Mouse (Mus musculus) erythroblast, embryonic 14.5 days (primary cell): ENCODE data around the gene Pofut1. TPM values are rescaled to one million over a fixed set of nuclear protein-coding genes. Genes with fewer than 3 reads are reported as not detected.

Source experiments
- H3K27me3 ChIP-seq: 2 replicates; pipeline ENCODE4 v1.6.1; 2012; ENCODE audit warnings: inconsistent platforms; ENCODE audit not compliant: control insufficient read depth
- H3K36me3 ChIP-seq: 2 replicates; pipeline ENCODE4 v1.6.1; 2012; ENCODE audit warnings: mild to moderate bottlenecking, inconsistent platforms; ENCODE audit not compliant: control insufficient read depth
- H3K4me1 ChIP-seq: 2 replicates; pipeline ENCODE4 v1.6.1; 2012; ENCODE audit warnings: inconsistent platforms; ENCODE audit not compliant: control insufficient read depth
- H3K4me3 ChIP-seq: replicated peaks from 2 replicates; pipeline ENCODE3; 2012; ENCODE audit warnings: moderate library complexity, mild to moderate bottlenecking, inconsistent platforms
- H3K9me3 ChIP-seq: 2 replicates; pipeline ENCODE4 v1.6.1; 2012; ENCODE audit warnings: low read length, inconsistent platforms, mixed read lengths; ENCODE audit not compliant: control insufficient read depth
- GATA1 ChIP-seq: IDR thresholded peaks from 2 replicates; pipeline ENCODE4 v1.6.1; 2012; ENCODE audit warnings: low read length, inconsistent platforms, mixed read lengths
- TAL1 ChIP-seq: IDR thresholded peaks from 3 replicates; pipeline ENCODE4 v1.6.1; 2012; ENCODE audit warnings: low read length, inconsistent platforms, mixed read lengths
- polyA plus RNA-seq: library from polyadenylated mRNA; stranded (reverse); fragments of >175 nt; gene quantifications from 2 replicates; pipeline ENCODE4 v1.2.3, GENCODE M21; 2012

The Pofut1 gene
- polyA plus RNA-seq = 0.58 and 0.97 TPM in 2 replicates

DNA sequence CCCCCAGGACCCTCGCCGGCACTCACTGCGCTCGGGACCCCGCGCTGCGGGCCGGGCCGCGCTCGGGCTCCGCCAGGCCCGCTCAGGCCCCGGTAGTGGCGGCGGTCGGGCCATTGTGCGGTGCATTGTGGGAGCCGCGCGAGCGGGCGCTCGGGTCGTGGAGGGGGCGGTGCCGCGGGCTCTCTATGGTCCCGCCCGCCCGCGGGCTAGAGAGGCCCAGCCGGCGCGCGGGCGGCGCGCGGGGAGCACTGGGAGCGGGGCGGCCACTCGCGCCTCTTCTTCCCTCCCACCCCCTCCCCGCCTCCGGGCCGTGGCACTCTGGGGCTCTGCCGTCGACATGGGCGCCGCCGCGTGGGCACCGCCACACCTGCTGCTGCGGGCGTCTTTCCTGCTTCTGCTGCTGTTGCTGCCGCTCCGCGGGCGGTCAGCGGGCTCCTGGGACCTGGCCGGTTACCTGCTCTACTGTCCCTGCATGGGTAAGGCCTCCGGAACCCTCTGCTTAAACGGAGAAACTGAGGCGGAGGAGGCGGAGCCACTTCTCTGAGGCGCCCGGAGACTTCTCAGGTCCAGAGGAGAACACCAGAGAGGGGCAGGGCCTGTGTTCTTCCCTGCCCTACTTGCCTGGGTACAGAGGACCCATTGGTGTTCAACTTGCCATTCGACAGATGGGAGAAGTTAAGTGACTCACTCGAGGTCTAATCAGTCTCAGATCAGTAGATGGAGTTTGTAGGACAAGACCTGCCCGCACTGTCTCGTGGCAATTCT, at the start of gene Pofut1, which contains the start of gene Plagl2:
TSS of gene Pofut1 (plus strand) at position 284 of the 765 bp plus-strand sequence.
TSS of gene Plagl2 (minus strand) at position 177 of the 765 bp plus-strand sequence.
- TF ChIP-seq TAL1 (no peak), GATA1 (no peak)
- peaks cover 70% of the 10 kb centered on the region for H3K4me1 ChIP-seq

DNA sequence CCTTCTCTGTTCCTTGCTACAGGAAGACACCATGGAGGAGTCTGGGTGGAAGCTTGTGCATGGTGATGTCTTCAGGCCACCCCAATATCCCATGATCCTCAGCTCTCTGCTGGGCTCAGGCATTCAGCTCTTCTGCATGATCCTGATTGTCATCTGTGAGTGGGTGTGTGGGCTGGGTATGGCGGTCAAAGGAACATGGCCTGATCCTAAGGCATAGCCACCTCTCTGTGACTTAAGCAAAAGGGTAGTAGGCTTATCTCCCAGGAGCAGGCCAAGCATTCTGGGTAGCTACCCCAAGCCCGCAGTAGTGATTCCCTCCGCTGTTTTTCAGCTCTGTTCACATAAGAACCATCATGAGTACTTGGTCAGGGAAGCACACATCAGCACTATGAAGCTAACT, 47.1 kb upstream of the Pofut1 start:
- H3K4me3 ChIP-seq = no peak overlapping the region
- no peaks in the 10 kb centered on the region for H3K9me3 ChIP-seq
- no peaks in the 10 kb centered on the region for H3K27me3 ChIP-seq
- H3K36me3 ChIP-seq = peaks cover 89% of the 10 kb centered on the region
- H3K4me1 ChIP-seq = peaks cover 24% of the 10 kb centered on the region
- TF ChIP-seq GATA1 = no peak
- TF ChIP-seq TAL1 = no peak

More for the DNA sequence above, at the start of gene Pofut1, which contains the start of gene Plagl2:
- no peaks in the 10 kb centered on the region for H3K9me3 ChIP-seq
- H3K4me3 ChIP-seq = peak within 1 kb of the TSS; percentile 88
- H3K36me3 ChIP-seq = peaks cover 69% of the 10 kb centered on the region
- no peaks in the 10 kb centered on the region for H3K27me3 ChIP-seq

DNA sequence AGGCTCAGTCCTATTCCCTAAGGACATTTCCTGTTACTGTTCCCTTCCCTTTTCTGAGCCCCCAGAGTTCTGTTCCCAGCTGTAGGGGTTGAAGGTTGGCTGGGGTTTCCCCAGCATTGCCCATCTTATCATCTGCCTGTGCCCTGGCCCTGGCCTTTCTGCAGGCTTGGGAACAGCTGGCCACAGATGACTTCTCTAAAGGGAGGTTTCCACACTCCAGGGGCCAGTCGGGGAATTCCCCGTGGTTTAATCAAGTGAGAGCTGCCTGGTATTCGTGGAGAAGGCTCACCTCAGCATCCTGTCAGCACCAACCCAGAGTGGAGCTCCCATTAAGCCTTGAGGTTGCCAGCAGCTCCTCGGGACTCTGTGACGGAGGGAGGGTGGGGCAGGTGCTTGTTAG, 42.8 kb upstream of the Pofut1 start:
- H3K4me1 ChIP-seq = peaks cover 14% of the 10 kb centered on the region
- no peaks in the 10 kb centered on the region for H3K9me3 ChIP-seq
- no peaks in the 10 kb centered on the region for H3K27me3 ChIP-seq
- no peak overlapping the region for H3K4me3 ChIP-seq
- TF ChIP-seq GATA1 (no peak), TAL1 (no peak)
- H3K36me3 ChIP-seq = peaks cover 83% of the 10 kb centered on the region

DNA sequence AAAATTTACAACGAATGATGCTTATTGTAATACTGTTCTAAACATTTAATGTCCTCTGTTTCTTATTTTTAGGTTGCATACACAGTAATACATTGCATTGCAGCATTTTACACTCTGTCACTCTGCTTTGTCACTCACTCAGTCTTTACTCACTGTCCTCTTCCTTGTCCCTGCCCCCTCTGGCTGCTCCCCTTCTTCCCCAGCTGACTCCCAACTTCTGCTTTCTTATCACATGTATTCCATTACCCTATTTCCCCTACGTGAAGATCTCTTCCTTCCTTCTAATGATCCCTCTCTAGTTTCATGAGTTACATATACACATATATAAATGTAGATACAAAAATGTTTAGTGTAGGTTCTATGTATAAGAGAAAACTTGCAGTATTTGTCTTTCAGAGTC, 42.2 kb upstream of the Pofut1 start:
- TF ChIP-seq TAL1 (no peak), GATA1 (no peak)
- Histone ChIP-seq H3K4me1 (peaks cover 10% of the 10 kb centered on the region), H3K9me3 (no peaks in the 10 kb centered on the region), H3K27me3 (no peaks in the 10 kb centered on the region), H3K4me3 (no peak overlapping the region), H3K36me3 (peaks cover 85% of the 10 kb centered on the region)

DNA sequence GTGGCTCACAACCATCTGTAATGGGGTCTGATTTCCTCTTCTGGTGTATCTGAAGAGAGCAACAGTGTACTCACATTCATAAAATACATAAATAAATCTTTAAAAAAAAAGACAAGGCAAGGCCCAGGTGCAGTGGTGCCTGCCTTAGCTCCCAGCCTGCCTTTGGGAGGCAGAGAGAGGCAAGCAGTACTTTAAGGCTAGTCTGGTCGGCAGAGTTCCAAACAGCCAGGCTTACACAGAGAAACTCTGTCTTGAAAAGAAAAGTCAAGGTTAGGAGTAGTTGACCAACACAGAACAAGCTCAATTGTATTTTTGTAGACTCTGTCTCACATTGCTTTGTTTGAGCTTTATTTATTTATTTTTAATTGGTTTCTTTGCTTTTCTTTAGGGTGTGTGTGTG, 38.6 kb upstream of the Pofut1 start:
- Histone ChIP-seq H3K4me1 (peaks cover 3% of the 10 kb centered on the region), H3K9me3 (no peaks in the 10 kb centered on the region), H3K4me3 (no peak overlapping the region), H3K36me3 (peaks cover 88% of the 10 kb centered on the region), H3K27me3 (no peaks in the 10 kb centered on the region)
- TF ChIP-seq TAL1 (no peak), GATA1 (no peak)

DNA sequence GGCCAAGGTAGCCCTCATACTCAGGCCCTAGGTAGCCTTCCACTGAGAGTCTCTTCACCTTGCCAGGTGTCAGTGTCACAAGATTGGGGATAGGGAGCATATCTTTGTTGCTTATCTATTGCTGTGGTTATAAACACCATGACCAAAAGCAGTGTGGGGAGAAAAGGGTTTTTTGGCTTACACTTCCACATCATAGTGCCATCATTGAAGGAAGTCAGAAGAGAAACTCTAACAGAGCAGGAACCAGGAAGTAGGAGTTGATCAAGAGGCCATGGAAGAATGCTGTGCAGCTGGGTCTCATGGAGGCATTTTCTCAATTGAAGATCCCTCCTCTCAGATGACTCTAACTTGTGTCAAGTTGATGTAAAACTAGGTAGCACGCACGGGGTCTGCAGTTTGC, 33.2 kb upstream of the Pofut1 start:
- Histone ChIP-seq H3K4me1 (no peaks in the 10 kb centered on the region; the same call in 1 of the 2 replicates), H3K27me3 (no peaks in the 10 kb centered on the region), H3K9me3 (no peaks in the 10 kb centered on the region), H3K36me3 (peaks cover 66% of the 10 kb centered on the region), H3K4me3 (no peak overlapping the region)
- TF ChIP-seq TAL1 (no peak), GATA1 (no peak)

DNA sequence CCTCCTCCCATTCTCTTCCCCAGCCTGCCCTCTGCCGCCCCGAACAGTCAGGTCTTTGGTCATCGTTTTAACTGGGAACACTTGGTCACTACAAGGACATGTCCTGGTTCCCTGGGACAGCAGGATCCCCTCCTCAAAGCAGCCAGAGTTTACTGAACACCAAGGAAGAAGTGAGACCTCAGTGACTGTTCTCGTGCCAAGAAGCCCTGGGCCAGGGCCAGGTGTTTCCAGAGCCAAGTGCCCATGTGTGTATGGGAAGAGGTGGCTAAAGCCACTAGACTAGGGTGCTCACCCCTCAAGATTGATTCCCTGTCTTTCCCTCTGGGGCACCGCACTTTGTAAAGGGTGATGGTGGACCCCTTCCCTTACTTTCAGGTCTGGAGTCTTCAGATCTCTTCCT, 32.0 kb upstream of the Pofut1 start:
- TF ChIP-seq GATA1 = no peak
- no peak for TF ChIP-seq TAL1
- no peaks in the 10 kb centered on the region for H3K9me3 ChIP-seq
- H3K36me3 ChIP-seq = peaks cover 56% of the 10 kb centered on the region
- H3K27me3 ChIP-seq = no peaks in the 10 kb centered on the region
- H3K4me3 ChIP-seq = no peak overlapping the region
- peaks cover 7% of the 10 kb centered on the region for H3K4me1 ChIP-seq

DNA sequence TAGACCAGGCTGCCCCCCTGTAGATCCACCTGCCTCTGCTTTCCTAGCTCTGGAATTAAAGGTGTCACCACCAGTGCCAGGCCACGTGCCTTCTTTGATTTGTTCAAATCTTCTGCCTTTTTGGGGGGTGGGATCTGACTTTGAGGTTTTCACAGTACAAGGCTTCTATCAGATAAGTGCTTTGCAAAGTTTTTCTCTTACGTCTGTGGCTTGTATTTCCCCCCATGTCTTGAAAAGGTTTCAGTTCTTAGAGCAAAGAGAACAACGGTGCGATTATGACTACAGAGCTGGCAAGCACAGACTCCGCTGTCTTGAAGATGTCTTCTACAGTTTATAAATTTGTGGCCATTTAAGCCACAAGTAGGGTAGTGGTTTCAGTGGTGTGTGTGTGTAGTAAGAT, 29.9 kb upstream of the Pofut1 start:
- H3K9me3 ChIP-seq = no peaks in the 10 kb centered on the region
- peaks cover 22% of the 10 kb centered on the region for H3K4me1 ChIP-seq
- peaks cover 34% of the 10 kb centered on the region for H3K36me3 ChIP-seq
- TF ChIP-seq TAL1 (no peak), GATA1 (no peak)
- H3K27me3 ChIP-seq = no peaks in the 10 kb centered on the region
- H3K4me3 ChIP-seq = no peak overlapping the region

DNA sequence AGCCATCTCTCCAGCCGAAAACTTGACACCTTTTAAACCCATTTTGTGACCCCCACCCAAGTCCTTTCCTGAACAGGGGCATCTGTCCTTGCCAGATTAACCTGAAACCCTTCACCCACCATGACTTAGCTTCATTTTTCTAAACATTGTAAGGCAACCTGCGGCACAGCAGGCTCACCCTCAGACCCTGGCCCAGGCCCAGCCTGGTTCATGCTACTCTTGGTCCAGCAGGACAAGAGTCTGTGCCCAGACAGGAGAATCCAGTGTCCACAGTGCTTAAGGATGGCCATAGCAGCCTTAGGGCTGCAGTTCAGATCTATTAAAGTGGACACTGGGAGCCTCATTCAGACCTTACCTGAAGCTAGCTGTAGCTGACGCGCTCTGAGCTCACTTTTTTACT, 28.0 kb upstream of the Pofut1 start:
- Histone ChIP-seq H3K4me3 (no peak overlapping the region), H3K9me3 (no peaks in the 10 kb centered on the region), H3K27me3 (no peaks in the 10 kb centered on the region), H3K4me1 (peaks cover 26% of the 10 kb centered on the region), H3K36me3 (peaks cover 18% of the 10 kb centered on the region)
- TF ChIP-seq GATA1 = no peak
